8 mouse cellular contexts compared by ENCODE assay signal in the genomic region with DNA sequence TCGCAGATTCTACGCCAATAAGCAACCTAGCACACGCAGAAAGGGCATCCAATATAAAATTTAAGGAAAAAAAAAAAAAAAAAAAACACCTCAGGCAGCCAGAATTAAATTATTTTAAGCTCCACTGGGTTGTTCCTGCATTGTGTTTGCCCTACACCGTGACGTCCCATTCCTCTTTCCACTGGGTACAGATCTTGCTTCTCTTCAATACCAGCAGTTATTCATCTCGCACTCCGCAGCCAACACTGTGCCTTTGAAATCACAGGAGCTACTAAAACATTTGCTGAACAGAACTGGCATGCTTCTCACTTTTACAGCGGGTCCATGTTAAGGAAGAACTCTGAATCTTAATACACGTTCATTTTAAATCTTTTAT. TPM values are rescaled to one million over a fixed set of nuclear protein-coding genes. Genes with fewer than 3 reads are reported as not detected.
DNase-seq lines count a peak whose midpoint lies in the region; ATAC-seq lines count a peak whose summit lies in the region.

No protein-coding gene starts in this region.

- peak; percentile 25 to 67 for DNase-seq in layer of hippocampus, adult 18-20 months (ENCODE audit: low spot score in 2 of 2)
- no peak for DNase-seq in layer of hippocampus, adult 9-10 months (ENCODE audit: low spot score)
- DNase-seq in cerebellum, adult 8-10 months: peak; percentile 59
- peak; percentile 30 for DNase-seq in right cerebral cortex, postnatal 25 days
- DNase-seq in spleen, adult 12 weeks (ENCODE audit: low spot score): no peak

- H3K9me3 ChIP-seq in heart, embryonic 16.5 days (replicated peaks; ENCODE audit: control insufficient read depth, low read length): peaks cover 5% of the 10 kb centered on the region; the same call in 1 of the 2 replicates
- H3K9me3 ChIP-seq in limb, embryonic 13.5 days: no peaks in the 10 kb centered on the region

- H3K4me1 ChIP-seq in heart, embryonic 16.5 days (ENCODE audit: control insufficient read depth, insufficient read depth, low read length): peaks cover 10% of the 10 kb centered on the region
- H3K4me1 ChIP-seq in limb, embryonic 13.5 days: peaks cover 9% of the 10 kb centered on the region

- WGBS in heart, embryonic 16.5 days: 15% methylated on average over 9 of the region's 9 CpGs
- 14% methylated on average over 9 of the region's 9 CpGs for WGBS in limb, embryonic 13.5 days

- peak overlapping the region; percentile 90 for H3K9ac ChIP-seq in heart, embryonic 16.5 days (ENCODE audit: low read length)
- peak overlapping the region; percentile 70 for H3K9ac ChIP-seq in limb, embryonic 13.5 days

- H3K27me3 ChIP-seq in heart, embryonic 16.5 days (ENCODE audit: control insufficient read depth, insufficient read depth, low read length): no peaks in the 10 kb centered on the region
- no peaks in the 10 kb centered on the region for H3K27me3 ChIP-seq in limb, embryonic 13.5 days

- H3K4me3 ChIP-seq in heart, embryonic 16.5 days (ENCODE audit: low read length): peak overlapping the region; percentile 94
- peak overlapping the region; percentile 67 for H3K4me3 ChIP-seq in limb, embryonic 13.5 days

- no peak for ATAC-seq in heart, embryonic 16.5 days (replicated peaks; ENCODE audit: extremely low read depth, insufficient read depth, low FRiP score)
- no peak for ATAC-seq in limb, embryonic 13.5 days (ENCODE audit: low FRiP score, low read depth)
- ATAC-seq in monocyte, adult 5-6 weeks (replicated peaks; ENCODE audit: insufficient number of reproducible peaks, low FRiP score, low TSS enrichment, poor library complexity, severe bottlenecking): no peak

- H3K27ac ChIP-seq in heart, embryonic 16.5 days (ENCODE audit: low read length): peak overlapping the region; percentile 91
- H3K27ac ChIP-seq in limb, embryonic 13.5 days: no peak overlapping the region

- H3K36me3 ChIP-seq in heart, embryonic 16.5 days (ENCODE audit: control insufficient read depth, insufficient read depth): 0 out of 2 replicates have a peak, but pooled peaks cover 1% of the 10 kb centered on the region
- no peaks in the 10 kb centered on the region for H3K36me3 ChIP-seq in limb, embryonic 13.5 days

- peak overlapping the region; percentile 96 for H3K4me2 ChIP-seq in heart, embryonic 16.5 days (ENCODE audit: low read depth, low read length)
- peak overlapping the region; percentile 78 for H3K4me2 ChIP-seq in limb, embryonic 13.5 days (replicated peaks)

RNA-seq across cellular contexts. Expression of a gene that starts 0.7 kb away (rescaled TPM):
- 10 to 100 TPM; 17.5 to 18.1 TPM for total RNA-seq in layer of hippocampus, adult 18-20 months (2021)
- 26.3 and 29.2 TPM in 2 replicates for polyA plus RNA-seq in heart, embryonic 16.5 days (2015; fragmentation: Nextera tagmentation; extraction: Ambion mirVana)
- polyA plus RNA-seq in limb, embryonic 13.5 days (2015; fragmentation: Nextera tagmentation; extraction: Ambion mirVana): 43.9 and 44.2 TPM in 2 replicates
- total RNA-seq in monocyte, adult 5-6 weeks (2017): 21.3 to 28.9 TPM (median 22.3 TPM) in 3 replicates

RNA-seq across cellular contexts. Expression of a gene that starts 39.7 kb away (rescaled TPM):
- total RNA-seq in layer of hippocampus, adult 18-20 months (2021): 100 to 1,000 TPM; 169 to 170 TPM
- polyA plus RNA-seq in heart, embryonic 16.5 days (2015; fragmentation: Nextera tagmentation; extraction: Ambion mirVana): 0.17 and 0.25 TPM in 2 replicates
- 1.8 and 1.9 TPM in 2 replicates for polyA plus RNA-seq in limb, embryonic 13.5 days (2015; fragmentation: Nextera tagmentation; extraction: Ambion mirVana)
- total RNA-seq in monocyte, adult 5-6 weeks (2017): not detected in 3 replicates

Comparison
In these comparisons a context has a peak if more than half of its experiments do, and no peak if none do; other contexts are left out.
1. DNase-seq: peak in layer of hippocampus, adult 18-20 months (2 of 2), cerebellum, adult 8-10 months (single experiment) and right cerebral cortex, postnatal 25 days (single experiment); none in layer of hippocampus, adult 9-10 months (single experiment) and spleen, adult 12 weeks (single experiment).
2. RNA of a gene that starts 39.7 kb away (total RNA-seq): 169 to 170 TPM in layer of hippocampus, adult 18-20 months; not detected in monocyte, adult 5-6 weeks; every median in the first group is over 100 times any median in the second.